Mouse (Mus musculus) stomach, postnatal 0 days (tissue): Measurements from ENCODE around the gene Cers6.

ENCODE experiments used
- CTCF ChIP-seq: IDR thresholded peaks from 2 replicates; pipeline ENCODE4 v1.5.1; 2016; ENCODE audit warnings: antibody characterized with exemption, low read depth, mild to moderate bottlenecking, moderate library complexity
- EP300 ChIP-seq: optimal IDR thresholded peaks from 2 replicates; pipeline ENCODE3; 2016; ENCODE audit warnings: antibody characterized with exemption

GRCm38 (mm10) chr2:68814409-68814808, 46.8 kb upstream of the Cers6 start:
- no peak for TF ChIP-seq CTCF
- no peak for TF ChIP-seq EP300
